Mouse (Mus musculus) left cerebral cortex, adult 11 months (tissue): Measurements from ENCODE around the gene Naa40.

Source experiments
- DNase-seq: peaks from one replicate; pipeline ENCODE4 v3.0.0; 2022; ENCODE audit warnings: low spot score

Gene Naa40

DNA sequence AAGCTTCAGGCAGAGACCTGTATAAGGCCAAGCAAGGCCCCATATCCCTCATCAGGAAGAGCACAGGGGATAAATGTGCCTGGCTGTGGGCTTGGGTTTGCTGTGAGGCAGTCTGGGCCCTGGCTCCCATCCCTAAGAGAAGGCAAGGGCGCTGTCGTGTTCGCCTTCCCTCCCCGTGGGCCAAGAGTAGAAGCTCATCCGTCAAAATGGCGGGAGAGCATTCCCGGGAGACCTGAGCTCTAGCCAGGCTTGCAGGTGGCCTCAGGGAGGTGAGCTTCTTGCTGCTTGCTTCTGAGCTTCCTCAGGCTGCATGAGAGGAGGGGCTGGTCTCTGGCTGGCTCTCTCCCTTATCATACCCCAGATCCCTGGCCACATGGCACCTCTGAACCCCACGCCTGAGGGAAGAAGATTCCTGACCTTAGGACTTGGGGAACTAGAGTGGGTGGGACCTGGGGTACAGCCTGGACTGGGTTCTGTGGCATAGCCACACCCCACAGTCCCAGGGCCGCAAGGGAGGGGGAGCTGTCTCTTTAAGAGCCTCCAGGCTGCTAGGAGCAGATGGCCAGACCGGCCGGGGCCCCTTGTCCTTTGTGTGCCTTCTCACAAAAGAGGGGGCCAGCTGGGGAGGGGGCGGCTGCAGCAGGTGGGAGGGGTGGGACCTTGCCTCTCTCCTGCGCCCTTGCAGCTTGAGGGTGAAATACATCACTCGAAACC lies 24.7 kb upstream of the Naa40 start:
- no peak for DNase-seq

DNA sequence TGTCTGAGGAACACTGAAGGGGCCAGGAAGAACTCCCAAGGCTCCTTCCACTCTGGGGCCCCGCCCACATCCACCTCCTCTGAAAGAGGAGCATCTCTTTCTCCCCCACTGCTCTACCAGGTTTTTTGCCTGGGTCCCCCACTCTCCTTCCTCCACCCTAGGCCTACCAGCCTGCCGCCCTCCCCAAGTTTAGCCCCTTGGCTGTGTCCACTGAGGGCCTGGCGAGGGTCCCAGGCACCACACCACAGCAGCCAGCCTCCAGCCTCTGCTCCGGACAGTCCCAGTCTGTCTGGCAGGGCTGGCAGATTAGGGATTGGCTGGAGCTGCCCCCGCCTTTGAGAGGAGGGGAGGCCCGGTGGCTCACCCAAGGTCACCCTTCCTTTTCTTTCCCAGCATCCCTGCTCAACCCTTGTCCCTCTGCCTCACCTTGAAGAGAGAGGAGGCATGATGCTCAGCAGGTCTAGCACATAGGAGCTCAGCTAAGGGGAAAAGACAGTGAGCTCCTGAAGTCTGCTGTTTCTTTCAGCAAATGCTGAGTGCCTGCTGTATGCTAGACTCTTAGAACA lies 23.9 kb upstream of the Naa40 start:
- no peak for DNase-seq

DNA sequence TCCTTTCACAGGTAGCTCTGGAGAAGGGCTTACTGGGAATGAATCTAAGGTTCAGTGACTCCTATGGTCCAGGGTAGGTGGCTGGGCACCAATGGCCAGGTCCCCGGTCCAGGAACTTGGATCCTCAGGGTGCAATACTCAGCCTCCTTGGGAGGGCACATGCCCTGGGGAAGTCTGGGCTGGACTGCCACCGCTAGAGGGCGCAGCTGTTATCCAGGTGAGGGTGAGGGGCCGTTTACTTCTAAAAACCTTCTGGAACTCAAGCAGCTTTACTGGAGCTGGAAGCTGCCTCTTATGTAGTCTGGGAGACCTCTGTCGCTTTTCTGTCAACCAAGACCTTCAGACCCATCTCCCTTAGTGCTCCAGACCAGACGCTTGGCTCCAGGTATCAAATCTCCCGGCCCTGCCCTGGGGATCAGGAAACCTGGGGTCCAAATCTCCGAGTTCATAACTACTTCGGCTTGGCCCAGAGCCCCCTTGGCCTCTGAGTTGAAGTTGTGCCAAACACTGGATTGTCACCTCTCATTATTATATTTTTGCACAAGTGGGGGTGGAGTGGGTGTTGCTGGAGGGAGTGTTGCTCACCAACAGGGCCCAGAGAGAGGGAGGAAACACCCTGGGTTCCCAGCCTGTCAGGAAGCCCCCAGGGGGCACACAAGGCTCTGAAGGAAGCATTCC lies 23.2 kb upstream of the Naa40 start:
- DNase-seq, result no peak

DNA sequence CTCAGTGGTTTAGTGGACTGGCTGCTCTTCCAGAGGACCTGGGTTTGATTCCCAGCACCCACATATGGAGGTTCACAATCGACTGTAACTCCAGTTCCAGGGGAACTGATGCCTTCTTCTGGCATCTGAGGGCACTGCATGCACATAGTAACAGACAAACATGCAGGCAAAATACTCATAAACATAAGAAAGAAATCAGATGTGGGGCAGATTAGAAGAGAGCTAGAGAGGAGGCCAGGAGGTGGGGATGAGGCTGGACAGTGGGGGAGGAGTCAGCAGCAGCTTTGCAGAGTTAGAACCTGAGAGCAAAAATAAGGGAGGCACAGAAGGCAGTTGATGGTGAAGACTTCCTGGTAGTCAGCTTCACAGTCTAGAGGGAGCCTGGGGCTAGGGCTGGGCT lies 21.6 kb upstream of the Naa40 start:
- no peak for DNase-seq

DNA sequence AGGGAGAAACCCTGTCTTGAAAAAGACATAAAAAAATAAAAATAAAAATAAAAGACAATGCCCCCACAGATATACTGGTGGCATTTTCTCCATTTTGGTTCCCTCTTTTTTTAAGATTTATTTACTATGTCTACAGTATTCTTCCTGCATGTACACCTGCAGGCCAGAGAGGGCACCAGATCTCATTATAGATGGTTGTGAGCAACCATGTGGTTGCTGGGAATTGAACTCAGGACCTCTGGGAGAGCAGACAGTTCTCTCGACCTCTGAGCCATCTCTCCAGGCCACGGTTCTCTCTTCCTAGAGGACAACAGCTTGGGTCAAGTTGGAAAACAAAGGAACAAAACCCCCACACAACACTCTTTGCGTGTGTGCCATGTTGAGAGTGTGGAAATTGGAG lies 21.0 kb upstream of the Naa40 start:
- no peak for DNase-seq

DNA sequence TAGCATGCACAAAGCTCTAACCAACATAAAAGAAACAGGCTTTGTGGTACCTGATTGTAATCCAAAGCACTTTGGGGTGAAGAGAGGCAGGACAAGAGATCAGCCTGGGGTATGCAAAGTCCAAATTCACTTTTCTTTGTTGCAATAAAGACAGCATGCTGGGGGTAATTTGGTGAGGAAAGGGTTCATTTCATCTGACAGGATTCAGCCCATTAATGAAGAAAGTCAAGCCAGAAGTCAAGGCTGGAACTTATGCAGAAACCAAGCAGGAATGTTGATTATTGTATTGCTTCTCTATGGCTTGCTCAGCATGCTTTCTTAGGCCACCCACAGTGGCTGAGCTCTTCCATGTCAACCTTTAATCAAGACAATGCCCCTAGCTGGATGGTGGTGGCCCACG lies 20.5 kb upstream of the Naa40 start:
- DNase-seq, result no peak

DNA sequence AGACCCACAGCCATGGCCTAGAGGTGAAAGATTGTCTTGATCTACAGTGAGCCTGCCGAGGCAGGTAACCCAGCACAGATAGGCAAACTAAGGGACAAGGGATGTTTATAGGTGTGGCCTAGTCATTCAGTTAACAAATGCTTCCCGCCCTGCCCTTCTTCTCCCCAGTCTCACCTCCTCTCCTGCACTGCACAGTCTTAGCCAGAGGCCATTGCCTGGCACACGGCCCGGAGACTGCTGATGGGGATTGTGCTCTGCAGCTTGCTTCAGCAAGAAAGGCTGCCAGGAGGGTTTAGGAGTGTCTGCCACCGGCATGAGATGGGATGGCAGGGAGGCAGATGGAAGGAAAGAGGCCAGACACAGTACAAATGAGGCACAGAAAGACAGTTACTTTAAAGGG lies 16.9 kb upstream of the Naa40 start:
- no peak for DNase-seq

DNA sequence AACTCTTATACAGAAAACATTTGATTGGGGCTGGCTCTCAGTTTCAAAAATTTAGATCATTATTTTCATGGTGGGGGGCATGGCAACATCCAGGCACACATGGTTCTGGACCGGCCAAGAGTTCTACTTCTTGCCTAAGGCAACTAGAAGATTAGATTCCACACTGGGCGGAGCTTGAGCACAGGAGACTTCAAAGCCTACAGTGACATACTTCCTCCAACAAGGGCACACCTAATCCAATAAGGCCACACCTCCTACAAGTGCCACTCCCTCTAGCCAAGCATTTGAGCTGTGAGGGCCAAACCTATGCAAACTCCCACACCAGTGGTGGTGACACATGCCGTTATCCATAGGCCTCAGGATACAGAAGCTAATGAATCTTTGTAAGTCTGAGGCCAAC lies 5.0 kb upstream of the Naa40 start:
- no peak for DNase-seq

DNA sequence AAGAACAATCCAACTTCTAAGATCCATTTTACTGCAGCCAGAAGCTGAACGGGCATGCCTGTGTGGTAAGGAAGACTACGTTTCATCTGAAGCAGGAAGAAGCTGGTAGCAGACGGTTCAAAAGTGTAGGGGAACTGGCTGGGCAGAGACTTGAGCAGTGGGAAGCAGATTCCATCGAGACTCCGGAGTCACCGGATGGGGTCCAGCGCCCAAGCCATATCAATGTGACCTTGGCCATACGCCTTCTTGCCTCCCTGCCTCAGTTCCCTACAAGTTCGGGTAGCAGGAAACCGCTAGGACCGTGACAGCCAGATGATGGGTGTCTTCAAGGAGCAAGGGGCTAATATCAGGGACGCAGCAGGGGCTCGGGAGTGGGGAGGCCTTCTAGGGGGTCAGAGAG lies 692 bp downstream of the Naa40 start:
- DNase-seq, result no peak

DNA sequence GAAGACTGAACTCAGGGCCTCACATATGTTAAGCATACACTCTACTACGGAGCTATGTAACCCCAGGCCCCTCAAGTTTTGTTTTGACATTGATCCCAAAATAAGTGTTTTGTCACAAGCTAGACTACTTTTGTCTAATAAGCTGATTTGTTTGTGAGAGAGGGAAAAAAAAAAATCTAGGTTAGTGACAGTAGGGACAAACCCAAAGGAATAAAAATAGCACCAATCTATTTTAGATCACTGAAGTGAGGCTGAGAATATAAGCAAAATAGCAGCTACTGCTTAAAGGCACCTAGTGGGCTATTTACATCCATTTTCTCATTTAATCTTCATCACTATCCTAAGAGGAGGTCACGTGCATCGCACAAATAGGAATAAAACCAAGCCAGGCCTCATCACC lies 1.4 kb downstream of the Naa40 start:
- DNase-seq, result no peak

DNA sequence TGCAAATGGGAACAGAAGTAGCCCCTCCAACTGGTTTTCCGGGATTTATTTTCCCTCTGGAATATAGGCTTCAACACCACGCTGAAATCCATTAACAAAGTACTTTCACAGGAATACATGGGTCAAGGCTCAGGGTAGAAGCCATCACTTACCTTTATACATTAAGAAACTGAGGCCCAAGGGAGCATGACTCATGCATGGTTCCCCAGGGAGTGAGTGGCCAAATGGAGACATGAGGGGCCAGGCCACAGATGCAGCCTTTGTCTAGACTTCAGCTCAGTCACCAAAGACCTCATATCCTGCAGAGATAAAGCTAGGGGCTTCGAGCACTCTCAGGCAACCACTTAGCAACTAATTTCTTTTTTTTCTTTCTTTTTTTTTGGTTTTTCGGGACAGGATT lies 4.2 kb downstream of the Naa40 start:
- DNase-seq, result no peak

DNA sequence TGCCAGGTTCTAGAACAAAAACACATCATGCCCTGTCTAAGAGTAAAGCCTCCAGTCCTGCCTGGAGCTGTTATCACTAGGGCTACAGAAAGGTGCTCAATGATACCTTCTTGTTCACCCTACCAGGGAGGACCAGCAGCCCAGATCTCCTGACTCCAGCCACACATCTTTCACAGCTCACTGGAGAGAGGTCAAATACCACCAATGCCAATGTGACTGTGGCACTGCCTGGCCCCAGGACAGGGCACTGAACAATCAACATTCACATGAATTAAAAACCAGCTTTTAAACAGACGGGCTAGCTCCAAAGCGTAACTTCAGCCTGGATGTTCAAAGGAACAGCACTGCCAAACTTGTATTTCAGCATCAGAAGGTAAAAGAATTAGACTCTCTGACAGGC lies 5.0 kb downstream of the Naa40 start:
- no peak for DNase-seq

DNA sequence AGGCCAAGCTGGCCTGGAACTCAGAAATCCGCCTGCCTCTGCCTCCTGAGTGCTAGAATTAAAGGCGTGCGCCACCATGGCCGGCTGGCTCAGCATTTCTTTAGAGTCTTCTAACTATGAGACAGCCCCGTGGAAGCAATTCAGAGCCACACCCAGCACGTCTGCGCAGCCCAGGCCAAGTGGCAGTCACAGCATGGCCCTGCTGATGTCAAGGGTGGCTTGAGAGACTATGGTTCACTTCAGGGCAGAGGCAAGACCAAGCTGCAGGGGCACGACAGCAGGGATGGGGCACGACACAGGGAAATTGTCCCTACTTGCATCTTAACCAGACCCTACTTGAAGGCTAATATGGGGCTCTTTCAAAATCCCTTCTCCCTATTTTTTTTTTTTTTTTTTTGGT lies 5.5 kb downstream of the Naa40 start:
- DNase-seq, result no peak

DNA sequence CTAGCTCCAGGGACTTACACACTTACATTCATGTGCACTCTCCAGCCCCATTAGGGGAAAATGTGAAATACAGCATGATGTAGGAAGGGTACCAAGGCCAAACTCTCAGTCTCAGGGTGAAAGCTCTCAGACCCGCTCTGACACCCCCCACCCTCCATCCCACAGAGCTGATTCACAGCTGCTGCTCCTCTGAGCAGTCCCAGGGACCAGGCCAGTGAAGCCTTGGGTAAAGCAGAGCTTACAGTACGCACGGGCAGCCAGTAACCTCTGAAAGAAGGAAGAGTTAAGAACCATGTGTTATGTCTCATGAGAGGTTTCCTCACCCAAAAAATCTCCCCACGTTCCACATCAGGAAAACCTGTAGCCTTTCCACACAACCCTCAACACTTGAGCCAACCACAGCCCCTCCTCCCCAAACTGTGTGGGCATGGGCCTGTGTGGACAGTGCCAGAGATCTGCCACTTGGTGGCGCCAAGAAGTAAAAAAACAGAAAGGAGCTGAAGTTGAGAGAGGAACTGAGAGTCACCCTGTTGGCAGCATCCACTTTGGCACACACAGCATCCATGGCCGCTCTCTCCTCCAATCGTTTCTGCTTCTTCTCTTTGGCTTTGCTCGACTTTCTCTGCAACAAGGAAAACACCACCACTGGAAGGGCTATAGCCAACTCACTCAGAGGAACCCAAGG lies 6.3 kb downstream of the Naa40 start:
- peak; percentile 68 for DNase-seq

DNA sequence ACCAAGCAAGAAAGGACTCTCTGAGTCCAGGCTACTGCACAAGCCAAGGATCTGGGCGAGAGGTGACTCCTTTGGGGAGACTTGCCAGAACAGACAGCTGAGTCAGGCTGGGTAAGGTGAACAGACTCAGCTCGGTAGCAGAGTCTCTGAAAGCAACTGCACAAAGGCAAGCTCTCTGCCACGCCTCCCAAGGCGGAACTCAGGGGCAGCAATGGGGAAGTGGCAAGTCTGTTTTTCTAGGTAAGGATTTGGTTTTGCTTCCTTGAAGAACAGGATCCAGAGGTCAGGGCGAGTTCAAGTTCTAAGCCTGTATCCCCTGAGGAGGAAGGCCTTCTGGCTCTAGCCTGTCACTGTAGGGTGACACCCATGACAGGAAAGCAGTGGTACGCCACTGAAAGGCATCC lies 14.5 kb downstream of the Naa40 start:
- no peak for DNase-seq

DNA sequence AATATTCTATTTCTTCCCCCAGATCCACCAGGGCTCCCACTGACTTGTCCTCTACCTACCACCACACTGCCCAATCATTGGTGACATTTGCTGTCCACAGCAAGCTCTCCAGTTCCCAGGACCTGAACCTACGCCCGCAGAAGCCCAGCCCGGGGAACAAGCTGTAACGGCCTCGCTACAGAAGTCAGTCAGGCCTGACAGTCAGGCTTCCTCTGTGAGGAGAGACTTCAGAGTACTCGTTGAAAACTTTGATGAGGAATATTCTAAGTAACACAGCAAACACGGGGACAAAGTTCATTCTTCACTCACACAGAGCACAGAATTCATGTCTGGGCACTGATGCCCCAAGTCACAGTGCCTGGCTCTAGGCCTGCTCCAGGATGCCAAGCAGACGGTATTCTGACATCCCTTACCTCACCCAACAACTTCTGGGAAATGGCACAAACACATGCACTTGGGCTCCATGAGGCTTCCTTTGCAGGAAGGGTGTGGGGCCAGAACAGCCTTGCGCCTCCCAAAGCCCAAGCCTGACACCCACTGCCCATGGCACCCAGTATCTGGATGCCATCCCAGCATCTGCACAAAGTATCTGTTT lies 15.8 kb downstream of the Naa40 start:
- no peak for DNase-seq

DNA sequence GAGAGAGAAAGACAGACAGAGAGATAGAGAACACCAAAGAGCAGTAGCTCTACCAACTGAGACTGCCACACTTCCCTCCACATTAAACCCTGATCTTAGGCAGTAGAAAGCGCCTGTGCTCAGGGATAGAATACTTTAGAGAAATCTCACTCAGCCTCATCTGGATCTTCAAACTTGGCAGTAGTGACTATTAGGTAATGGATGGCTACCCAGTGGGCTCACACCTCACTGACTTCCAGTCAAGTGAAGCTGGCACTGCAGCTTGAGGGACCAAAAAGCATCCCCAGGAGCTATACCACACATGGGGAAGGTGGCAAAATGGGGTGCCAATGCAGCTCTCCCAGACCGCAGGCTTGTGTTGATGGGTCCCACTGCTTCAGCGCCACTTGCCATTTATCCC lies 16.7 kb downstream of the Naa40 start:
- no peak for DNase-seq

DNA sequence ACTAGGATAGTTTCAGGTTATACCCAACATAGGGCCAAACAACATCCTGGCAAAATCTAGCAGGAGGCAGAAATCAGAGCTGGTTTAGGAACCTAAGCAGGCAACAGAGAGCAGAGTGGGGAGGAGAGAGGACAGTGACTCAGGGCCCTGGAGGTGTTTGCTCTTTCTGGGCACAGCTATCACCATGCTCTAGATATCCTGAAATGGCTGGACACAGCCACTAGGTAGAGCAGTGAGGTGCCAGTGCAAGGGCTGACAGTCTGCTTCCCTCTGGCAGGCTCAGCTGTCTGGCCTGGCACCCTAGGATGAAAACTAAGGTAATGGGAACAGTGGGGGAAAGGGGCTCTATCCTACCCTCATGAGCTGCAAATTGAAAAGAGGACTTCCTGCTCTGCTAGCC lies 17.5 kb downstream of the Naa40 start:
- DNase-seq, result no peak

DNA sequence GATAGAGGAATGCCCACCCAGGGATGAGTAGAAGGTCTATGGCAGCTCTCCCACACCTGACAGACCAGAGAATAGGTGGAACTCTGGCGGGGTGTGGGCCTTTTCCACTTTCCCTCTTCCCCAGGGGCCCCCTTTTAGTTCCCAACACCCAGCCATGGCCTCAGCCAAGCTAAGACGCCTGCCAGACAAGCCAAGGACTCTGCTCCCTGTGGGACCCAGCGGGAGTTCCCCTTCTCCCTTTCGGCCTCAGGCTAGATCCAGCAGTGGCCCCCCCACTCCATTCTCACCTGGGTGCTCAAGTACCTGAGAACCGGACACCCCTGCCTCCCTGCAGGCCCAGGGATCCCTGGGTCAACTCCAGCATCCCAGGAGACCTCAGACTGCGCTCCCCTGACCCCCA lies 18.8 kb downstream of the Naa40 start:
- DNase-seq, result no peak

DNA sequence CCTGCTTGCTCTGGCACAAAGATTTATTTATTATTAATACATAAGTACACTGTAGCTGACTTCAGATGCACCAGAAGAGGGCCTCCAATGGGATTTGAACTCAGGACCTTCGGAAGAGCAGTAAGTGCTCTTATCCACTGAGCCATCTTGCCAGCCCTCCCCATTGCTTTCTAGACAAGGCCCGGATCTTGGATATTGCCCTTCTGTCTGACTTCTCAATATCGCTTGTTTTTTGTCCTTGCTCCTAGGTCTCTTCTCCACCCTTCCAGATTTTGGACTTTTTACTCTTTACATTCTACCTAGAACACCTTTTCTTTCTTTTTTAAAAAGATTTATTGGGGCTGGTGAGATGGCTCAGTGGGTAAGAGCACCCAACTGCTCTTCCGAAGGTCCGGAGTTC lies 22.2 kb downstream of the Naa40 start:
- DNase-seq, result no peak

DNA sequence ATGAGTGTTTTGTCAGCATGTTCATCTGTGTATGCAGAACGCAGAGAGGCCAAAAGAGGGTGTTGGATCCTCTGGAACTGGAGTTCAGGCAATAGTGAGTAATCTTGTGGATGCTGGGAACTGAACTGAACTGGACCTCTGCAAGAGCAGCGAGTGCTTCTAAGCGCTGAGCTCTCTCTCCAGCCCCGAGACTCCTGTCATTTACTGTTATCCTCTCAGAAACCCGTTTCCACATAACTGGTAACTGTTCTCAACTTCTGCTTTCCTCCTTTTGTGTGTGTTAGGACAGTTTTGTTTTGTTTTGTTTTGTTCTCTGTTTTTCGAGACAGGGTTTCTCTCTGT lies 23.1 kb downstream of the Naa40 start:
- no peak for DNase-seq

DNA sequence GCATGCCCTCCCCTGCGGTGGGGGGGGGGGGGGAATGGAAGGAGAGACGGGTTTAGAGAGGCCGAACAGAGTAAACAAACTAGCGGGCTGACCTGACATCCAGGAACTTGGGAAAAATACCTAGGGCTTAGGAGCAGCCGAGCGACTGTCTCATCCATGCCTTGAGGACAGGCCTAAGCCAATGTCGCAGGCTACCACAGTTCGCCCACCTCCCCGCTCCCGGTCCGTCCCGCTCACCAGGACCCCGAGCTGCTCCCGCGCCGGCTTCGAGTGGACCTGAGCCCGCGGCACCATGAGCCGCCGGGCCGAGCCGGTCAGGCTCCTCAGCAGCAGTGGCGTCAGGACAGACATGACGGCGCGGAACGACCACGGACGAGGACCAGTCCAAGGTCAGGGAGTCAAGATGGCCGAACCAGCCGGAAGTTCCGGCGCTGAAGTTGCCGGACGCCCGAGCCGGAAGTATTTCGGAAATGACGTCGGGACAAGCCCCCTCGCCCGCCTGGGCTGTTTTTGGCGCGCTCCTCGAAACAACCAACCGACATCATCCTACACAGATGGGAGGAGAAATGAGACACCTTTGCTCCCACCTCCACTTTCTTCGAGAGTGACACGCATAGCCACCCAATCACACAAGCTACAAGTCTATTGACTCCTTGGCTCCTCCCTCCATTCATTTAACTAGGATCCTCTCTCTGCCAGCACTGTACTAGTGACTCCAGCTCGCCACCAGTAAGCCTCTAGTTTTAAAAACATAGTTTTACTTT lies 23.6 kb downstream of the Naa40 start, which contains the start of gene Cox8a:
Gene Cox8a, minus strand, starts transcription at position 455 of the 764 bp plus-strand sequence.
- peak; percentile 95 for DNase-seq
